Mouse (Mus musculus): Measurements from ENCODE around the gene Rhox3e.
"Not testable (repeated sequence)": the region's sequence is repeated elsewhere in the genome, so short reads cannot be mapped to it uniquely, and the experiment has no call there.

Gene Rhox3e

GRCm38 (mm10) chrX:37541719-37542118 is at the start of gene Rhox3e:
Gene Rhox3e, plus strand, starts transcription at chrX:37542019.
- not testable (repeated sequence) for DNase-seq

GRCm38 (mm10) chrX:37514059-37514458 is 27.8 kb upstream of the Rhox3e start, which contains the start of gene Rhox4d:
Gene Rhox4d, plus strand, starts transcription at chrX:37514359.
- DNase-seq, result not testable (repeated sequence)

DNA sequence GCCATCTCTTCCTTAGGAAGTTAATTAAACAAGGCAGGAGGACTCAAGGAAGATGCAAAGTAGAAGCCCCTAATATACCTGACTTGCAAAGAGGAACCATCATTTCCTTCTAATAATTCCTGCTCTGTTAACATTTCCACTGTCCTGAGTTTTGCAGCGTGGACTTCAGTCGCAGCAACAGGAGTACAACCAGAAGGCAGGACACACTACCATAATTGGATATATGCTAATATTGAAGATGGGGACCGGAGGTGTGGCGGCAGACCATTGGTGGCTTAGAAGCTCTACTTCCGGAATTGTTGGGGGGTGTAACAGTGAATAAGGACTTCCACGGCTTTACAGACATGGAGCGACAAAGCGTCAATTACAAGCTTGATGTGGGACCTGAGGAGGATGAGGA is 11.7 kb upstream of the Rhox3e start, which contains the start of gene Rhox2e:
Gene Rhox2e, plus strand, starts transcription at position 301 of the 400 bp plus-strand sequence.
- not testable (repeated sequence) for DNase-seq

DNA sequence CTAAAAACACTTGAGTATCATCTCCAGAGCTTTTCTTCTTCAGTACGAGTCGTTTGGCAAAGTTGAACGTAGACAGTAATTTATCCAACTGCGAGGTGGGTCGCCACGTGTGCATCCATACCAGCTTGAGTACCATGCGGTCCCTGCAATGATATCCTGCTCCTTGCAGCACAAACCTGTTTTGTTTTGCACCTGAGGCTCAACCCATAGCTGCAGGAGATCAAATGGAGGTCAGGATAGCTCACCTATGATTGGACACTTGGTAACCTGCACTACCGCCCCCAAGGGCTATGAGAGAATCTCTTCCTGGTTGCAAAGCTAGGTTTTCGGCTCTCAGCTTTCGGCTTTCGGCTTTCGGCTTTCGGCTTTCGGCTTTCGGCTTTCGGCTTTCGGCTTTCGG is 15.3 kb downstream of the Rhox3e start, which contains the start of gene Rhox4e:
Gene Rhox4e, plus strand, starts transcription at position 301 of the 400 bp plus-strand sequence.
- DNase-seq, result not testable (repeated sequence)

- DNase-seq, result not testable (repeated sequence)
These were observed 29.3 kb downstream of the Rhox3e start, which contains the start of gene Rhox2f for GRCm38 (mm10) chrX:37571105-37571504. Gene Rhox2f, plus strand, starts transcription at chrX:37571405.

GRCm38 (mm10) chrX:37572638-37573037 is 30.8 kb downstream of the Rhox3e start:
- DNase-seq, result peak in 1 of 2 experiments; percentile 0

DNA sequence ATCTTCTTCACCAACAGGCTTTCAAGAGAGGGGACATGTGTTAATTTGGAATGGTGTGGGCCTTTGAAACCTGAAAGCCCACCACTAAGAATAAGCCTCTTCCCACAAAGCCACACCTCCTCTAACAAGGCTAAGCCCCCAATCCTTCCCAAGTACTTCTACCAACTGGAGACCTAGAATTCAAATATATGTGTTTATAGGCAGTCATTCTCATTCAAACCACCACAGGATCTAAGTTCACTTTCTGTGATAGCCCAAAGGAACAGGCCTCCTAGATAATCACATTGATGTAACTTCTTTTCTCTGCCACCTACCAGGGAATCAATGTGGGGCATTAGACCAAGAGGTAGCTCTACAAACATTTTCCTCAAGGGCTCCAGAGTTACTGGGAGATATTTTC is 38.9 kb downstream of the Rhox3e start, which contains the start of gene Rhox3f:
Gene Rhox3f, plus strand, starts transcription at position 301 of the 400 bp plus-strand sequence.
- DNase-seq, result not testable (repeated sequence)

All from lung, adult 18-20 months (tissue).